Mouse (Mus musculus) forebrain, embryonic 16.5 days (tissue): ENCODE measurements around the gene Poc1b. TPM values are rescaled to one million over a fixed set of nuclear protein-coding genes. Genes with fewer than 3 reads are reported as not detected.

Experiments
- ATAC-seq: fragments of 200-750 bp; cut with Nextera tagmentation; 2 replicates; pipeline ENCODE4 v1.8.0; 2017; ENCODE audit warnings: mild to moderate bottlenecking, moderate library complexity
- H3K27ac ChIP-seq: fragments of 300-500 bp; sonication (generic); 2 replicates; pipeline ENCODE4 v1.5.1; 2014; ENCODE audit warnings: low read length, control low read depth
- H3K27me3 ChIP-seq: fragments of 300-500 bp; sonication (generic); replicated peaks from 2 replicates; pipeline ENCODE4 v1.6.1; 2014; ENCODE audit warnings: low read length; ENCODE audit not compliant: control insufficient read depth, insufficient read depth
- H3K36me3 ChIP-seq: fragments of 300-500 bp; sonication (generic); 2 replicates; pipeline ENCODE4 v1.6.1; 2014; ENCODE audit not compliant: control insufficient read depth, insufficient read depth
- H3K4me1 ChIP-seq: fragments of 300-500 bp; sonication (generic); replicated peaks from 2 replicates; pipeline ENCODE4 v1.6.1; 2014; ENCODE audit warnings: low read length; ENCODE audit not compliant: control insufficient read depth, insufficient read depth
- H3K4me2 ChIP-seq: fragments of 300-500 bp; sonication (generic); 2 replicates; pipeline ENCODE4 v1.6.1; 2014; ENCODE audit warnings: mild to moderate bottlenecking, low read length, control low read depth
- H3K4me3 ChIP-seq: fragments of 300-500 bp; sonication (generic); replicated peaks from 2 replicates; pipeline ENCODE4 v1.5.1; 2014; ENCODE audit warnings: mild to moderate bottlenecking, low read length, control low read depth
- H3K9ac ChIP-seq: fragments of 300-500 bp; sonication (generic); replicated peaks from 2 replicates; pipeline ENCODE4 v1.6.1; 2014; ENCODE audit warnings: low read depth, low read length, control low read depth
- H3K9me3 ChIP-seq: fragments of 300-500 bp; sonication (generic); 2 replicates; pipeline ENCODE4 v1.6.1; 2016; ENCODE audit warnings: low read length; ENCODE audit not compliant: control insufficient read depth
- WGBS: fragments of 180-500 bp; shearing (Covaris S2); extraction: QIAGEN DNeasy Blood & Tissue Kit; methylation state at CpG from one replicate; pipeline ENCODE4 v1.1.7; 2014; 5-methylcytosine and 5-hydroxymethylcytosine counted together
- polyA plus RNA-seq: library from polyadenylated mRNA; unstranded; fragments of >200 nt; fragmentation: Nextera tagmentation; extraction: Ambion mirVana; gene quantifications from 2 replicates; pipeline ENCODE4 v1.2.1, GENCODE M21; 2015

Gene Poc1b
- polyA plus RNA-seq, 1 experiment from 2014 or later: 14.1 TPM

DNA sequence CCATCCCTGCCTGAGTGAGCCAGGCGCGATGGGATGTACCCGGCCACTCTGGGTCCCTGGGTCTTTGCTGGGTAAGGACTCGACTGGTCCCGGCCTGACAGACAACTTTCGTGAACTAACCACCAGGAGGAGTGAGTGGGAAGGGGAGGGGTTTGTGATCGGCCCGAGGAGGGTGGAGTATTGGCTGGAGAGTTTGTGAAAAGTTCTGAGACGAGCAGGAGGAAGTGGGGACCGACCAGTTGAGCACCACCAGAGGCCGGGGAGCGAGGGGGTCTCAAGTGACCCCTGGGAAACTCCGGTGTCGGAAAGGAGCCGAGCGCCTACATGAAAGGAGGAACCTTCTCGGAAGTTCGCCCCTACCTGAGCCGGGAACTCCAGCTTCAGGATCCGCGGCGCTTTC is 1.1 kb downstream of the Poc1b start, which contains the start of gene Galnt4:
TSS of gene Galnt4 (plus strand) at position 196 of the 400 bp plus-strand sequence.
- WGBS: under 1% methylated on average over 22 of the region's 22 CpGs

DNA sequence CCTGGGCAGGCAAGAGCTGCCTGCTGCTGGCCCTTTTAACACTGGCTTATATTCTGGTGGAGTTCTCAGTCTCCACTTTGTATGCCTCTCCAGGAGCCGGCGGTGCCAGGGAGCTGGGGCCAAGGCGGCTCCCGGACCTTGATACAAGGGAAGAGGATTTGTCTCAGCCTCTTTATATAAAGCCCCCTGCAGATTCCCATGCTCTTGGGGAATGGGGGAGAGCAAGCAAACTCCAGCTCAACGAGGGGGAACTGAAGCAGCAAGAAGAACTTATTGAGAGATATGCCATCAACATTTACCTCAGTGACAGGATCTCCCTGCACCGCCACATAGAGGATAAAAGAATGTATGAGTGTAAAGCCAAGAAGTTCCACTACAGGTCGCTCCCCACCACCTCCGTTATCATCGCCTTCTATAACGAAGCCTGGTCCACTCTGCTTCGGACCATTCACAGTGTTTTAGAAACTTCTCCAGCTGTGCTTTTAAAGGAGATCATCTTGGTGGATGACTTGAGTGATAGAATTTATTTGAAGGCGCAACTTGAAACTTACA is 1.7 kb downstream of the Poc1b start:
- peak overlapping the region; percentile 96 for H3K4me3 ChIP-seq
- no peak for ATAC-seq
- no peak overlapping the region for H3K27ac ChIP-seq
- H3K9me3 ChIP-seq: no peaks in the 10 kb centered on the region
- 31% methylated on average over 12 of the region's 12 CpGs for WGBS
- H3K4me2 ChIP-seq: peak overlapping the region; percentile 83
- peak overlapping the region; percentile 42 for H3K9ac ChIP-seq
- H3K36me3 ChIP-seq: peaks cover 11% of the 10 kb centered on the region; the same call in 1 of the 2 replicates
- H3K4me1 ChIP-seq: peaks cover 37% of the 10 kb centered on the region
- no peaks in the 10 kb centered on the region for H3K27me3 ChIP-seq

More for the DNA sequence above, 1.1 kb downstream of the Poc1b start, which contains the start of gene Galnt4:
- Histone ChIP-seq H3K4me1 (peaks cover 37% of the 10 kb centered on the region), H3K9ac (peak within 1 kb of the TSS; percentile 98), H3K4me3 (peak within 1 kb of the TSS; percentile 96), H3K27me3 (no peaks in the 10 kb centered on the region), H3K9me3 (no peaks in the 10 kb centered on the region), H3K36me3 (peaks cover 11% of the 10 kb centered on the region; the same call in 1 of the 2 replicates), H3K4me2 (peak within 1 kb of the TSS; percentile 83), H3K27ac (peak within 1 kb of the TSS; percentile 96)
- peak; percentile 55 for ATAC-seq

DNA sequence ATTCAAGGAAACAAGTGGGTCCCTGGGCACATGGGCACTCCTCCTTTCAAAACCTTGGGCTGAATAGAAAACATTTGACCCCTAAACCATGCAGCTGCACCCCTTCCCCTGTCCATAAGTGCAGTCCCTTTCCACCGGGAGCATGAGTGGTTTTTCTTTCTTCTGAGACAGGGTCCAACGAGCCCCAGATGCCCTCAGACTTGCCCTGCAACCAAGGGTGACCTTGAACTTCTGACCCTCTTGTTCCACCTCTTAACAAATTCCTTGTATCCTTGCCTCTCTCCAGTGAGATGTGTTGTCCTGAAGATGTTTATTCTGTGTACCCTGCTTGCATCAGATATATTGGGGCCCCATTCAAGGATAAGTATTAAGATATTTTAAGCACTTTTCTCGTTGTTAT is 6.7 kb downstream of the Poc1b start:
- WGBS: 55% methylated on average over 3 of the region's 3 CpGs
- H3K9me3 ChIP-seq: no peaks in the 10 kb centered on the region
- H3K4me2 ChIP-seq: no peak overlapping the region
- H3K9ac ChIP-seq: no peak overlapping the region
- peaks cover 11% of the 10 kb centered on the region; the same call in 1 of the 2 replicates for H3K36me3 ChIP-seq
- ATAC-seq: no peak
- H3K4me1 ChIP-seq: peaks cover 24% of the 10 kb centered on the region
- H3K4me3 ChIP-seq: no peak overlapping the region
- H3K27me3 ChIP-seq: no peaks in the 10 kb centered on the region
- H3K27ac ChIP-seq: no peak overlapping the region

DNA sequence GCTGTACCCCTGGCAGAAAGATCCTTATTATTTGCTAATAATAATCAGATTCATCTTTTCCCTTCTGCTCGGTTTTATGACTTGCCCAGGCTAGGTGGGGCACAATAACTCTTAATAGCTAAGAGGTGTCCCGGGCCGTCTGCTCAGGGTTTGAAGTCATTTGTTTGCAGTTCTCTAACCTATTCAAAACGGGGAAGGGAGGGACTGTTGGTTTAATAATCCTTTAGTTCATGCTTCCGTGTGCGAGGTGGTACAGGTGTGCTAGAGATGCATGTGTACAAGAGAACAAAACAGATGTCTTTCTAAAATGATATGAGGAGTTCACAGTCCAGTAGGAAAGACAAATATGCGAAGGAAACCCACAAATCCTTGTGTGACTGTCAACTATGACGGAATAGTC is 7.5 kb downstream of the Poc1b start:
- no peak overlapping the region for H3K4me3 ChIP-seq
- ATAC-seq: no peak
- H3K4me1 ChIP-seq: peaks cover 21% of the 10 kb centered on the region
- WGBS: 84% methylated on average over 8 of the region's 8 CpGs
- no peaks in the 10 kb centered on the region for H3K27me3 ChIP-seq
- H3K36me3 ChIP-seq: peaks cover 9% of the 10 kb centered on the region; the same call in 1 of the 2 replicates
- no peak overlapping the region for H3K4me2 ChIP-seq
- no peaks in the 10 kb centered on the region for H3K9me3 ChIP-seq
- H3K27ac ChIP-seq: no peak overlapping the region
- no peak overlapping the region for H3K9ac ChIP-seq

DNA sequence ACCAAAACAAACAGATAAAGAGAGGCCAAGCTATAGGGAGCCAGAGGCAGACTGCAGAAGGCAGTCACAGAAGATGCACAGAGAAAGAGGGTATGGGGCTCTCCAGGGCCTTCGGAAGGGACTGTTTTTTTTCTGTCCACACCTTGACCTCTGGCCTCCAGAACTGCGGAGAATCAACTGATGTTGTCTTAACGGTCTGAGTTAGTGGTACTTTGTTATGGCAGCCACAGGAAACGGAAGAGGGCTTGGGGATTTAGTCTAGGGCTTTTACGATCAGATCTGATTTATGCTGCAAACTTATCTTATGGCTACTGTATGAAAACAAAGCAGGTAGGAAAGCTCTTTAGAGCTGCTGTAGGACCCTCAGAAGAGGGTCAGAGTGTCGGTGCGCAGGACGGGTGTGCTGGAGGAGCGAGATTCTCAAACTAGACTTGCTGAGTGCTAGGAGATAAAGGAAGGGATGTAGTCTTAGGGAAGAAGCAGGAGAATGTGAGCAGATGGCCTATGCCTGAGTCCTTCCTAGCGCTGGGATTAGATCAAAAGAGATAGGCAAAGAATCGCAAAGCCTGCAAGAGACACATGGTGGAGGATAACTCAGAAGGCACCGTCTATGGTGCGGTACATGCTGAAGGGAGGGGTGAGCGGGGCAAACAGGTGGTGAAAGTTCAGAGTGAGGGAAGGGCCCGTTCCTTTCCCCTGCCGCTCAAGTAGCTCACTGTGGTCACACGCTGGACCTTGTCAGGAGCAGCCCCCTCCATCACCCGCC is 8.8 kb downstream of the Poc1b start:
- Histone ChIP-seq H3K9ac (no peak overlapping the region), H3K4me3 (no peak overlapping the region), H3K9me3 (no peaks in the 10 kb centered on the region), H3K4me1 (peaks cover 13% of the 10 kb centered on the region), H3K36me3 (no peaks in the 10 kb centered on the region), H3K4me2 (no peak overlapping the region), H3K27ac (no peak overlapping the region), H3K27me3 (no peaks in the 10 kb centered on the region)
- ATAC-seq: no peak
- 68% methylated on average over 18 of the region's 18 CpGs for WGBS

DNA sequence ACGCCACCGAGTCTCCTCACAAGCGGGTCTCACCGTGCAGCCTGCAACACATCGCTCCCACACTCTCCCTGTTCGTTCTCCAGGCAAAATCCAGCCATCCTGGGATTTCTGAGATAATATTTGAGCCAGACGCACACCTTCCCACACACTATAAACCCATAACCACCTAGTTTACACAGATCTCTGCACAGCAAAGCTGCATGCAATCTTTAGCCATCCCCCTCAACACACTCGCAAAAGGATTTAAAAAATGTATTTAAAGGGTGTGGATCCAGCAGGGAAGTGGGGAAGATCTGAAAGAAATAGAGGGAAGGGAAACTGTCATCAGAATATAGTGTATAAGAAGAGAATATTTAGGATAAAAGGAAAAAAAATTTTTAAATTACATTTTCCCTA is 9.4 kb downstream of the Poc1b start:
- ATAC-seq: no peak
- Histone ChIP-seq H3K4me3 (no peak overlapping the region), H3K4me1 (peaks cover 8% of the 10 kb centered on the region), H3K27me3 (no peaks in the 10 kb centered on the region), H3K36me3 (no peaks in the 10 kb centered on the region), H3K4me2 (no peak overlapping the region), H3K9me3 (no peaks in the 10 kb centered on the region), H3K27ac (no peak overlapping the region), H3K9ac (no peak overlapping the region)
- 82% methylated on average over 8 of the region's 8 CpGs for WGBS

DNA sequence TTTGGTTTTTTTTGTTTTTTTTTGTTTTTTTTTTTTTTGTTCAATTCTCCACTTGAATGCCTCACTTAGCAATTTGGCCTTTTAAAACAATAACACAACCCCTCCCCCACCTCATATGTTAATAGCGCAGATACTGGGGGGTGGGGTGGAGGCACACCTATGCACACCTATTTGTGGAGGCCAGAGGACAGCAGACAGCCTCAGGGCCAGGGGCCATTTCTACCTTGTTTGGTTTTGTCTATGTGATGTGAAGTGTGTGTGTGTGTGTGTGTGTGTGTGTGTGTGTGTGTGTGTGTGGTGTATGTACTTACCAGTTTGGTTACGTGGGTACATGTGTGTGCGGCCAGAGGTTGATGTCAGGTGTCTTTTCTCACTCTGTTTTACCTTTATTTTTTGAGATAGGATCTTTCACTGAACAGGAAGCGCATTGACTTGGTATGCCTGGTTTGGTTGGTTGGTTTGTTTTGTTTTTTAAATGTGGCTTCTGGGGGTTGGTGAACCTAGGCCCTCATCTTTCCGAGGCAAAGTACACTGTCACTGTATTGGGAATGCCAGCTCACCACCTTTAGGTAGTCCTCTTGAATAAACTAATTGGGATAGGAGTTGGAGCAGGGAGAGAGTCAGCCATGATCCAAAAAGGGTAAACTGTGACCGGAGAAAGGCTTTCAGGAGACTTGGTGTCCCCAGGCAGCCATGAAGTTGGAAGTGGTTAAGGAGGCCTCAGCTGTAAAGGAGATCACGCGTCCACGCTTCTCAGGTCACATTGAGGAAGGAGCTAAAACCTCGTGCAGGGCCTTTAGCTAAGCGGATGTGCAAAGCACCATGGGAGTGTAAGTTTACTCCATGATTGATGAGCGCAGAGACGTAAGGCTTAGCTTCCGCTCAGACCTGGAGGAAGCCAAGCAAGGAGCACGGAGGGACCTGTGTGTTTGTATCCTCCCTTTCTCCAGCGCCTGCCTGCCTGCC is 10.1 kb downstream of the Poc1b start:
- no peaks in the 10 kb centered on the region for H3K27me3 ChIP-seq
- H3K9me3 ChIP-seq: no peaks in the 10 kb centered on the region
- H3K4me2 ChIP-seq: no peak overlapping the region
- no peak overlapping the region for H3K27ac ChIP-seq
- no peak for ATAC-seq
- 92% methylated on average over 16 of the region's 16 CpGs for WGBS
- no peak overlapping the region for H3K4me3 ChIP-seq
- no peaks in the 10 kb centered on the region for H3K36me3 ChIP-seq
- H3K4me1 ChIP-seq: peaks cover 4% of the 10 kb centered on the region
- H3K9ac ChIP-seq: no peak overlapping the region

DNA sequence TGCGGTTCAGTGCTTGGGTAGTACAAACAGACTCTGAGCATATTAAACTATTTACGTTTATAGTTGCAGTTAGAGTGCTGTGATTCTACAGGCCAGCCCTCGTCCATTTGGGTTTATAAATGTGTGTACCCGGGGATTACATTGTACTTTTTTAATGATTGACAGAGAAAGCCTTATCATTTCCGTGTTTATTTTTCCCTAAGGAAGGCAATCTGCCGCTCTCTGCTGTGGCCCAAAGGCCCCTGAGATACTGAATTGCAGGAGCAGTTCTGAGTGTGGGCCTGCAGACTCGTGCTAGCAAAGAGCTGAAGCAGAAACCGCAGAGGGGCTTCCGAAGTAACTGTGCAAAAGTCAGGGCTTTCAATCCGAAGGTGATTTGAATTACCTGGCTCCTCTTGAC is 11.0 kb downstream of the Poc1b start:
- H3K4me1 ChIP-seq: no peaks in the 10 kb centered on the region
- ATAC-seq: no peak
- WGBS: 86% methylated on average over 10 of the region's 10 CpGs

DNA sequence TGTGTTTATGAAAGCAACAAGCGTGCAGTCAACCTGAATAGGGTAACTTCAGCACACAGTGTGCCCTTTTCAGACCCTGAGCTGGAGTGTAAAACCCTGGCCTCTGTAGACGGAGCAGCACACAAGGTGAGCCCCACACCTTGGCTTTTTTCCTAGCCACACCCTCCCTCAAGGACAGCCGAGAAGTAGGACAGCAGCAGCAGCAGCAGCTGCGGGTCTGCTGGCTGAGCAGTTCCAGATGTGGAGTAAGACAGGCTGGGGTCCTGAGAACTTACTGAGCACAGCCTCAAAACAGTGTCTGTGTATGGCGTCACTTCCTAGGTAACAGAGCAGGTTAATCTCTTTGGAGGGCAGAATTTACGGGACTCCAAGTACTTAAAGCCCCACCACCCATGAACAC is 11.9 kb downstream of the Poc1b start:
- Histone ChIP-seq H3K4me2 (no peak overlapping the region), H3K27ac (no peak overlapping the region), H3K9ac (no peak overlapping the region), H3K36me3 (no peaks in the 10 kb centered on the region), H3K27me3 (no peaks in the 10 kb centered on the region), H3K4me1 (no peaks in the 10 kb centered on the region), H3K4me3 (no peak overlapping the region), H3K9me3 (no peaks in the 10 kb centered on the region)
- ATAC-seq: no peak
- WGBS: 76% methylated on average over 6 of the region's 6 CpGs

More for the DNA sequence above, 11.0 kb downstream of the Poc1b start:
- no peaks in the 10 kb centered on the region for H3K36me3 ChIP-seq
- H3K27ac ChIP-seq: no peak overlapping the region
- no peaks in the 10 kb centered on the region for H3K9me3 ChIP-seq
- no peak overlapping the region for H3K4me2 ChIP-seq
- no peaks in the 10 kb centered on the region for H3K27me3 ChIP-seq
- H3K4me3 ChIP-seq: no peak overlapping the region
- H3K9ac ChIP-seq: no peak overlapping the region
